Mouse (Mus musculus) myocyte (in vitro differentiated cells): ENCODE measurements at regions not wholly inside any gene's neighbourhood (a gene's known extent, or its start where the extent isn't known, plus 50 kb on each side); places are given as distances from the start of the nearest gene placed in this dataset.

ENCODE experiments used
- E2F4 ChIP-seq: IDR thresholded peaks from one replicate; pipeline ENCODE4 v1.6.1; 2011; ENCODE audit warnings: mild to moderate bottlenecking, control low read depth, moderate library complexity; ENCODE audit not compliant: insufficient read depth
- TCF12 ChIP-seq: IDR thresholded peaks from one replicate; pipeline ENCODE4 v1.6.1; 2011; ENCODE audit warnings: mild to moderate bottlenecking, control low read depth; ENCODE audit not compliant: poor library complexity, insufficient read depth, severe bottlenecking
- USF1 ChIP-seq: IDR thresholded peaks from one replicate; pipeline ENCODE4 v1.6.1; 2011; ENCODE audit warnings: low read depth, mild to moderate bottlenecking, control low read depth, moderate library complexity

GRCm38 (mm10) chr14:25225214-25225613 lies 233.8 kb upstream of the Zmiz1 start:
- TF ChIP-seq E2F4 (no peak), TCF12 (no peak), USF1 (no peak)
